Comparison of ENCODE assay signal across 8 mouse cellular contexts in genomic region chr9:44879694-44880271, GRCm38 (mm10). TPM values are rescaled to one million over a fixed set of nuclear protein-coding genes. Genes with fewer than 3 reads are reported as not detected.
A peak's percentile ranks its signal among the peaks of the same experiment; 100 is the strongest.
DNase-seq lines count a peak whose midpoint lies in the region; ATAC-seq and TF ChIP-seq lines count a peak whose summit lies in the region.

No protein-coding gene starts in this region.

- TF ChIP-seq EP300 in MEL (IDR thresholded peaks at IDR 0.05; ENCODE audit: low read depth in 1 of 2, low read length in 2 of 2), result no peak

- WGBS in heart, embryonic 11.5 days (ENCODE audit: insufficient replicate concordance), result 2% methylated on average over 13 of the region's 13 CpGs
- under 1% methylated on average over 13 of the region's 13 CpGs for WGBS in intestine, embryonic 14.5 days
- WGBS in midbrain, embryonic 13.5 days, result 1% methylated on average over 13 of the region's 13 CpGs

- H3K9ac ChIP-seq in heart, embryonic 11.5 days (ENCODE audit: low read depth, low read length), result peak overlapping the region; percentile 89
- H3K9ac ChIP-seq in MEL (ENCODE audit: control insufficient read depth, low read depth, low read length, poor library complexity, severe bottlenecking), result peak overlapping the region; percentile 95
- H3K9ac ChIP-seq in intestine, embryonic 14.5 days (ENCODE audit: low read length), result peak overlapping the region; percentile 91
- peak overlapping the region; percentile 98 for H3K9ac ChIP-seq in midbrain, embryonic 13.5 days (replicated peaks)

- H3K4me3 ChIP-seq in heart, embryonic 11.5 days (ENCODE audit: low read depth, low read length), result peak overlapping the region; percentile 88
- peak overlapping the region; percentile 88 to 97 for H3K4me3 ChIP-seq in MEL (ENCODE audit: control insufficient read depth in 1 of 2, insufficient read depth in 1 of 2, low read depth in 2 of 2, low read length in 2 of 2)
- peak overlapping the region; percentile 85 for H3K4me3 ChIP-seq in embryonic fibroblast, embryonic 13.5 days (ENCODE audit: insufficient read depth, low read length)
- peak overlapping the region; percentile 98 for H3K4me3 ChIP-seq in intestine, embryonic 14.5 days (ENCODE audit: low read depth, low read length)
- H3K4me3 ChIP-seq in midbrain, embryonic 13.5 days (replicated peaks), result peak overlapping the region; percentile 98

- no peaks in the 10 kb centered on the region for H3K27me3 ChIP-seq in heart, embryonic 11.5 days (ENCODE audit: control insufficient read depth, insufficient read depth, low read length)
- no peaks in the 10 kb centered on the region for H3K27me3 ChIP-seq in MEL (ENCODE audit: control insufficient read depth in 1 of 2, insufficient read depth in 2 of 2, low read length in 2 of 2)
- no peaks in the 10 kb centered on the region for H3K27me3 ChIP-seq in intestine, embryonic 14.5 days (replicated peaks; ENCODE audit: control insufficient read depth, insufficient read depth, low read length)
- no peaks in the 10 kb centered on the region for H3K27me3 ChIP-seq in midbrain, embryonic 13.5 days

- no peak for DNase-seq in heart, postnatal 4 days
- DNase-seq in MEL (ENCODE audit: low read depth, low spot score), result peak; percentile 58
- DNase-seq in intestine, embryonic 14.5 days (ENCODE audit: low spot score), result peak; percentile 66
- DNase-seq in thymus, postnatal 0 days (ENCODE audit: low spot score), result peak; percentile 56

- TF ChIP-seq POLR2A in MEL (IDR thresholded peaks at IDR 0.05; ENCODE audit: control insufficient read depth in 1 of 2, insufficient read depth in 1 of 2, low read depth in 1 of 2, low read length in 2 of 2, poor library complexity in 1 of 2), result no peak
- TF ChIP-seq POLR2A in embryonic fibroblast, embryonic 13.5 days (IDR thresholded peaks at IDR 0.05; ENCODE audit: low read depth, low read length), result no peak

- no peaks in the 10 kb centered on the region for H3K9me3 ChIP-seq in heart, embryonic 11.5 days (replicated peaks; ENCODE audit: control insufficient read depth, low read length)
- no peaks in the 10 kb centered on the region for H3K9me3 ChIP-seq in MEL (replicated peaks; ENCODE audit: insufficient read depth, low read length)
- H3K9me3 ChIP-seq in intestine, embryonic 14.5 days (ENCODE audit: control insufficient read depth, low read length), result no peaks in the 10 kb centered on the region
- H3K9me3 ChIP-seq in midbrain, embryonic 13.5 days, result no peaks in the 10 kb centered on the region

- peaks cover 33% of the 10 kb centered on the region for H3K4me1 ChIP-seq in heart, embryonic 11.5 days (ENCODE audit: control insufficient read depth, insufficient read depth, low read length)
- peaks cover 2 to 9% of the 10 kb centered on the region in 2 experiments; a peak in 2 of 4 replicates for H3K4me1 ChIP-seq in MEL (ENCODE audit: control insufficient read depth in 1 of 2, insufficient read depth in 2 of 2, low read length in 2 of 2)
- H3K4me1 ChIP-seq in embryonic fibroblast, embryonic 13.5 days (ENCODE audit: control insufficient read depth, insufficient read depth, low read length), result peaks cover 8% of the 10 kb centered on the region
- peaks cover 46% of the 10 kb centered on the region for H3K4me1 ChIP-seq in intestine, embryonic 14.5 days (replicated peaks; ENCODE audit: control insufficient read depth, insufficient read depth, low read length)
- H3K4me1 ChIP-seq in midbrain, embryonic 13.5 days (replicated peaks), result peaks cover 56% of the 10 kb centered on the region

- H3K4me2 ChIP-seq in heart, embryonic 11.5 days, result peak overlapping the region; percentile 80
- peak overlapping the region; percentile 66 for H3K4me2 ChIP-seq in intestine, embryonic 14.5 days (ENCODE audit: low read length)
- H3K4me2 ChIP-seq in midbrain, embryonic 13.5 days (replicated peaks), result peak overlapping the region; percentile 98

- no peak for ATAC-seq in heart, embryonic 11.5 days (replicated peaks; ENCODE audit: insufficient number of reproducible peaks, low FRiP score, low TSS enrichment)
- no peak for ATAC-seq in intestine, embryonic 14.5 days (replicated peaks; ENCODE audit: low FRiP score, low TSS enrichment, low read depth)
- ATAC-seq in midbrain, embryonic 13.5 days, result no peak
- ATAC-seq in inflammation-experienced regulatory T-cells, adult 6 months, result no peak

- no peak overlapping the region; the same call in 1 of the 2 replicates for H3K27ac ChIP-seq in heart, embryonic 11.5 days (ENCODE audit: low read depth, low read length)
- H3K27ac ChIP-seq in MEL (ENCODE audit: control insufficient read depth, low read depth, low read length), result peak overlapping the region; percentile 41
- no peak overlapping the region for H3K27ac ChIP-seq in embryonic fibroblast, embryonic 13.5 days (ENCODE audit: insufficient read depth, low read length)
- peak overlapping the region; percentile 75 for H3K27ac ChIP-seq in intestine, embryonic 14.5 days (ENCODE audit: low read depth)
- peak overlapping the region; percentile 100 for H3K27ac ChIP-seq in midbrain, embryonic 13.5 days

- peaks cover 58% of the 10 kb centered on the region for H3K79me2 ChIP-seq in MEL (ENCODE audit: control insufficient read depth, insufficient read depth, low read length, poor library complexity)

- no peak for TF ChIP-seq RAD21 in MEL (IDR thresholded peaks at IDR 0.05; ENCODE audit: low read depth, low read length)

- H3K36me3 ChIP-seq in heart, embryonic 11.5 days (ENCODE audit: control insufficient read depth, insufficient read depth, low read length), result no peaks in the 10 kb centered on the region
- H3K36me3 ChIP-seq in MEL (ENCODE audit: control insufficient read depth in 1 of 2, insufficient read depth in 2 of 2, low read length in 2 of 2), result peaks cover 5 to 10% of the 10 kb centered on the region in 2 experiments
- H3K36me3 ChIP-seq in intestine, embryonic 14.5 days (ENCODE audit: control insufficient read depth, insufficient read depth, low read length), result 0 out of 2 replicates have a peak, but pooled peaks cover 5% of the 10 kb centered on the region
- H3K36me3 ChIP-seq in midbrain, embryonic 13.5 days, result no peaks in the 10 kb centered on the region

- TF ChIP-seq CTCF in MEL (IDR thresholded peaks at IDR 0.05 in 2 of 3, conservative IDR thresholded peaks at IDR 0.05 in 1 of 3; ENCODE audit: control insufficient read depth in 1 of 3, insufficient read depth in 1 of 3, low read depth in 2 of 3, low read length in 3 of 3, poor library complexity in 1 of 3, severe bottlenecking in 1 of 3), result no peak
- TF ChIP-seq CTCF in embryonic fibroblast, embryonic 13.5 days (IDR thresholded peaks at IDR 0.05; ENCODE audit: borderline replicate concordance, insufficient read depth, low read length), result no peak

TF ChIP-seq in MEL, 35 proteins besides CTCF, POLR2A, EP300 and RAD21:
- TF ChIP-seq TCF12 (IDR thresholded peaks at IDR 0.05; ENCODE audit: low read depth, low read length) (no peak), ELF1 (IDR thresholded peaks at IDR 0.05; ENCODE audit: low read depth, low read length) (no peak), SIN3A (IDR thresholded peaks at IDR 0.05; ENCODE audit: low read length) (peak; percentile 27; the same call in 1 of the 2 replicates), MXI1 (IDR thresholded peaks at IDR 0.05; ENCODE audit: low read depth, low read length) (no peak), ZNF384 (IDR thresholded peaks at IDR 0.05; ENCODE audit: low read depth, low read length) (no peak), MYB (IDR thresholded peaks at IDR 0.05; ENCODE audit: low read depth, low read length) (no peak)

RNA-seq across cellular contexts. Expression of gene Kmt2a, which starts 1.3 kb away (rescaled TPM):
- polyA plus RNA-seq in heart, embryonic 11.5 days (2014; fragmentation: Nextera tagmentation; extraction: Ambion mirVana), result 7.3 and 13.9 TPM in 2 replicates
- total RNA-seq in heart, postnatal 4 days (2021), result 10 to 100 TPM; 22.9 to 23.5 TPM
- 4.7 and 6.2 TPM in 2 replicates for total RNA-seq in MEL (2012; rRNA removed)
- 10 to 100 TPM; 11.7 to 27.3 TPM for polyA plus RNA-seq in MEL (2012; ENCODE audit: insufficient read depth in 1 of 2, insufficient read length in 2 of 2, low read depth in 1 of 2, low replicate concordance in 2 of 2, missing spikeins in 1 of 2)
- polyA plus RNA-seq in embryonic fibroblast, embryonic 13.5 days (2011; ENCODE audit: insufficient read length, low read depth, missing spikeins), result 29.0 and 32.1 TPM in 2 replicates
- 10.4 and 14.7 TPM in 2 replicates for polyA plus RNA-seq in intestine, embryonic 14.5 days (2014; fragmentation: Nextera tagmentation; extraction: Ambion mirVana)
- polyA plus RNA-seq in midbrain, embryonic 13.5 days (2015; fragmentation: Nextera tagmentation; extraction: Ambion mirVana), result 21.4 and 24.7 TPM in 2 replicates
- polyA plus RNA-seq in thymus, postnatal 0 days (2015; fragmentation: Nextera tagmentation; extraction: Ambion mirVana), result 13.1 and 20.1 TPM in 2 replicates
- 10 to 100 TPM; 17.8 to 38.5 (median 32.9) TPM for polyA plus RNA-seq in inflammation-experienced regulatory T-cells, adult 6 months (2017; shearing (Covaris generic))

RNA-seq across cellular contexts. Expression of gene Atp5l, which starts 40.8 kb away (rescaled TPM):
- polyA plus RNA-seq in heart, embryonic 11.5 days (2014; fragmentation: Nextera tagmentation; extraction: Ambion mirVana), result 943 and 1,030 TPM in 2 replicates
- 1,000 to 10,000 TPM; 1,050 to 1,223 TPM for total RNA-seq in heart, postnatal 4 days (2021)
- 719 and 722 TPM in 2 replicates for total RNA-seq in MEL (2012; rRNA removed)
- 100 to 1,000 TPM in 1 of 2 experiments, not detected in 1; 320 TPM for polyA plus RNA-seq in MEL (2012; ENCODE audit: insufficient read depth in 1 of 2, insufficient read length in 2 of 2, low read depth in 1 of 2, low replicate concordance in 2 of 2, missing spikeins in 1 of 2)
- 281 and 285 TPM in 2 replicates for polyA plus RNA-seq in embryonic fibroblast, embryonic 13.5 days (2011; ENCODE audit: insufficient read length, low read depth, missing spikeins)
- 722 and 905 TPM in 2 replicates for polyA plus RNA-seq in intestine, embryonic 14.5 days (2014; fragmentation: Nextera tagmentation; extraction: Ambion mirVana)
- 725 and 775 TPM in 2 replicates for polyA plus RNA-seq in midbrain, embryonic 13.5 days (2015; fragmentation: Nextera tagmentation; extraction: Ambion mirVana)
- 971 and 1,014 TPM in 2 replicates for polyA plus RNA-seq in thymus, postnatal 0 days (2015; fragmentation: Nextera tagmentation; extraction: Ambion mirVana)
- polyA plus RNA-seq in inflammation-experienced regulatory T-cells, adult 6 months (2017; shearing (Covaris generic)), result 100 to 1,000 TPM; 468 to 593 (median 553) TPM

Comparison
In these comparisons a context has a peak if more than half of its experiments do, and no peak if none do; other contexts are left out.
1. H3K27ac ChIP-seq: peak in MEL (single experiment), intestine, embryonic 14.5 days (single experiment) and midbrain, embryonic 13.5 days (single experiment); none in heart, embryonic 11.5 days (single experiment) and embryonic fibroblast, embryonic 13.5 days (single experiment).
2. Peak in every context shown above with its lines, with median percentiles within 50 percentile points of each other: H3K4me2 ChIP-seq, H3K4me3 ChIP-seq and H3K9ac ChIP-seq.